Mouse (Mus musculus): ENCODE results near the gene Fhod1.

GRCm38 (mm10) chr8:105312891-105313481, 34.8 kb downstream of the Fhod1 start:
- no peak for TF ChIP-seq CTCF (IDR thresholded peaks at IDR 0.05; ENCODE audit: extremely low read depth, insufficient read depth, insufficient read length, insufficient replicate concordance)
- TF ChIP-seq POLR2A (IDR thresholded peaks at IDR 0.05; ENCODE audit: low read depth, low read length), result no peak

Measured in spleen, adult 2 months (tissue).